Comparison of ENCODE assay signal across 8 mouse cellular contexts in genomic region chr11:88046944-88047794, GRCm38 (mm10). TPM values are rescaled to one million over a fixed set of nuclear protein-coding genes. Genes with fewer than 3 reads are reported as not detected.
DNase-seq lines count a peak whose midpoint lies in the region; ATAC-seq lines count a peak whose summit lies in the region.

TSS of gene Srsf1 (plus strand) at chr11:88047373.

- H3K27me3 ChIP-seq in hindbrain, embryonic 16.5 days (replicated peaks; ENCODE audit: control insufficient read depth, insufficient read depth, low read length): no peaks in the 10 kb centered on the region

- WGBS in hindbrain, embryonic 16.5 days: under 1% methylated on average over 60 of the region's 60 CpGs
- 1% methylated on average over 60 of the region's 60 CpGs for WGBS in macrophage (ENCODE audit: missing documents)

- peaks cover 60% of the 10 kb centered on the region for H3K79me2 ChIP-seq in macrophage (ENCODE audit: inconsistent target)

- peak; percentile 93 for ATAC-seq in hindbrain, embryonic 16.5 days

- peak within 1 kb of the TSS; percentile 99 for H3K27ac ChIP-seq in hindbrain, embryonic 16.5 days (ENCODE audit: low read depth, low read length)
- H3K27ac ChIP-seq in macrophage: peak within 1 kb of the TSS; percentile 86

- no peaks in the 10 kb centered on the region for H3K9me3 ChIP-seq in hindbrain, embryonic 16.5 days (ENCODE audit: control insufficient read depth, low read length)

- 0 out of 2 replicates have a peak, but pooled peaks cover 2% of the 10 kb centered on the region for H3K36me3 ChIP-seq in hindbrain, embryonic 16.5 days (ENCODE audit: control insufficient read depth, insufficient read depth, low read length)
- peaks cover 12% of the 10 kb centered on the region; the same call in 1 of the 2 replicates for H3K36me3 ChIP-seq in macrophage (ENCODE audit: inconsistent target)

- DNase-seq in WW6 (ENCODE audit: low read depth, low spot score): peak; percentile 98
- DNase-seq in cerebellum, postnatal 4 days (ENCODE audit: low spot score in 2 of 2): peak; percentile 95 to 98
- DNase-seq in gastrocnemius, adult 18-20 months (ENCODE audit: low spot score): peak; percentile 97
- DNase-seq in left cerebral cortex, adult 18-20 months (ENCODE audit: low spot score in 2 of 2): peak; percentile 96 to 98
- DNase-seq in right cerebral cortex, adult 18-20 months: peak; percentile 97
- DNase-seq in urinary bladder, postnatal 10 days (ENCODE audit: low spot score): peak; percentile 93

- peaks cover 35% of the 10 kb centered on the region for H3K4me1 ChIP-seq in hindbrain, embryonic 16.5 days (ENCODE audit: control insufficient read depth, insufficient read depth, low read depth, low read length)

- H3K4me2 ChIP-seq in hindbrain, embryonic 16.5 days (ENCODE audit: low read length): peak within 1 kb of the TSS; percentile 75

- peak within 1 kb of the TSS; percentile 97 for H3K4me3 ChIP-seq in hindbrain, embryonic 16.5 days (ENCODE audit: low read length)
- H3K4me3 ChIP-seq in macrophage (ENCODE audit: inconsistent target): peak within 1 kb of the TSS; percentile 63

- H3K9ac ChIP-seq in hindbrain, embryonic 16.5 days (ENCODE audit: low read depth, low read length): peak within 1 kb of the TSS; percentile 100

RNA-seq across cellular contexts. Expression of gene Srsf1, which starts in this region (rescaled TPM):
- total RNA-seq in gastrocnemius, adult 18-20 months (2021): 10 to 100 TPM; 53.7 to 75.2 TPM
- 168 and 190 TPM in 2 replicates for polyA plus RNA-seq in hindbrain, embryonic 16.5 days (2015; fragmentation: Nextera tagmentation; extraction: Ambion mirVana)
- total RNA-seq in left cerebral cortex, adult 18-20 months (2021): 100 to 1,000 TPM; 179 to 200 TPM
- 100 to 1,000 TPM in 15 of 26 experiments, 10 to 100 TPM in 11; 52.3 to 254 (median 106) TPM for total RNA-seq in macrophage (2018; cell fraction: chromatin; rRNA removed)
- 100 to 1,000 TPM in 4 of 26 experiments, 10 to 100 TPM in 22; 73.1 to 109 (median 89.7) TPM for total RNA-seq in macrophage (2018; cell fraction: cytosol; rRNA removed)
- 100 to 1,000 TPM in 17 of 26 experiments, 10 to 100 TPM in 9; 70.6 to 242 (median 110) TPM for total RNA-seq in macrophage (2018; cell fraction: nucleus; rRNA removed)
- polyA plus RNA-seq in macrophage (2018): 77.7 to 105 TPM (median 79.2 TPM) in 3 replicates

Comparison
In these comparisons a context has a peak if more than half of its experiments do, and no peak if none do; other contexts are left out.
1. Peak in every context shown above with its lines: DNase-seq, ATAC-seq, H3K4me3 ChIP-seq and H3K27ac ChIP-seq.